Mouse (Mus musculus) kidney, embryonic 15.5 days (tissue): Measurements from ENCODE around the gene Irf9. TPM values are rescaled to one million over a fixed set of nuclear protein-coding genes. Genes with fewer than 3 reads are reported as not detected.

Source experiments
- ATAC-seq: fragments of 200-750 bp; cut with Nextera tagmentation; replicated peaks from 2 replicates; pipeline ENCODE4 v1.8.0; 2017; ENCODE audit warnings: moderate TSS enrichment; ENCODE audit not compliant: low FRiP score
- H3K27ac ChIP-seq: fragments of 300-500 bp; sonication (generic); 2 replicates; pipeline ENCODE4 v1.5.1; 2015; ENCODE audit warnings: mild to moderate bottlenecking, inconsistent platforms
- H3K27me3 ChIP-seq: fragments of 300-500 bp; sonication (generic); 2 replicates; pipeline ENCODE4 v1.6.1; 2015; ENCODE audit warnings: inconsistent platforms
- H3K36me3 ChIP-seq: fragments of 300-500 bp; sonication (generic); 2 replicates; pipeline ENCODE4 v1.6.1; 2015; ENCODE audit warnings: inconsistent platforms
- H3K4me1 ChIP-seq: fragments of 300-500 bp; sonication (generic); 2 replicates; pipeline ENCODE4 v1.6.1; 2015; ENCODE audit warnings: inconsistent platforms
- H3K4me2 ChIP-seq: fragments of 300-500 bp; sonication (generic); 2 replicates; pipeline ENCODE4 v1.6.1; 2015; ENCODE audit warnings: moderate library complexity, mild to moderate bottlenecking, inconsistent platforms
- H3K4me3 ChIP-seq: fragments of 300-500 bp; sonication (generic); replicated peaks from 2 replicates; pipeline ENCODE4 v1.5.1; 2015; ENCODE audit warnings: mild to moderate bottlenecking, inconsistent platforms
- H3K9ac ChIP-seq: fragments of 300-500 bp; sonication (generic); 2 replicates; pipeline ENCODE4 v1.6.1; 2015; ENCODE audit warnings: mild to moderate bottlenecking, inconsistent platforms
- H3K9me3 ChIP-seq: fragments of 300-500 bp; sonication (generic); replicated peaks from 2 replicates; pipeline ENCODE4 v1.6.1; 2016; ENCODE audit warnings: inconsistent platforms
- WGBS: fragments of 180-500 bp; shearing (Covaris S2); methylation state at CpG from one replicate; pipeline ENCODE4 v1.1.7; 2015; ENCODE audit warnings: mixed read lengths; 5-methylcytosine and 5-hydroxymethylcytosine counted together
- polyA plus RNA-seq: library from polyadenylated mRNA; unstranded; fragments of >200 nt; fragmentation: Nextera tagmentation; extraction: Ambion mirVana; gene quantifications from 2 replicates; pipeline ENCODE4 v1.2.1, GENCODE M21; 2015

Irf9 gene
- polyA plus RNA-seq, 1 experiment from 2014 or later: 14.6 TPM

GRCm38 (mm10) chr14:55603633-55604576, 534 bp downstream of the Irf9 start:
- Histone ChIP-seq H3K4me1 (peaks cover 21% of the 10 kb centered on the region), H3K9ac (peak overlapping the region; percentile 41), H3K4me3 (peak overlapping the region; percentile 49), H3K36me3 (peaks cover 81% of the 10 kb centered on the region), H3K27me3 (no peaks in the 10 kb centered on the region), H3K9me3 (no peaks in the 10 kb centered on the region), H3K4me2 (peak overlapping the region; percentile 69), H3K27ac (peak overlapping the region; percentile 92)
- 16% methylated on average over 19 of the region's 19 CpGs for WGBS
- peak; percentile 93 for ATAC-seq

- Histone ChIP-seq H3K9me3 (no peaks in the 10 kb centered on the region), H3K27me3 (no peaks in the 10 kb centered on the region), H3K4me1 (peaks cover 21% of the 10 kb centered on the region), H3K9ac (no peak overlapping the region), H3K4me3 (peak overlapping the region; percentile 49), H3K4me2 (peak overlapping the region; percentile 69), H3K27ac (peak overlapping the region; percentile 92; the same call in 1 of the 2 replicates), H3K36me3 (peaks cover 81% of the 10 kb centered on the region)
- 86% methylated on average over 11 of the region's 11 CpGs for WGBS
- no peak for ATAC-seq
Observed at GRCm38 (mm10) chr14:55604823-55605222, 1.5 kb downstream of the Irf9 start.

- Histone ChIP-seq H3K4me2 (no peak overlapping the region), H3K27ac (no peak overlapping the region), H3K27me3 (no peaks in the 10 kb centered on the region), H3K36me3 (peaks cover 78% of the 10 kb centered on the region), H3K9ac (no peak overlapping the region), H3K4me3 (no peak overlapping the region), H3K9me3 (no peaks in the 10 kb centered on the region), H3K4me1 (peaks cover 21% of the 10 kb centered on the region)
- ATAC-seq: no peak
- WGBS: 91% methylated on average over 16 of the region's 16 CpGs
Observed at GRCm38 (mm10) chr14:55605743-55606459, 2.5 kb downstream of the Irf9 start.

GRCm38 (mm10) chr14:55608339-55608738, 5.0 kb downstream of the Irf9 start:
- Histone ChIP-seq H3K9me3 (no peaks in the 10 kb centered on the region), H3K4me3 (no peak overlapping the region), H3K36me3 (peaks cover 54% of the 10 kb centered on the region), H3K27me3 (no peaks in the 10 kb centered on the region), H3K4me2 (no peak overlapping the region), H3K27ac (no peak overlapping the region), H3K4me1 (peaks cover 16% of the 10 kb centered on the region), H3K9ac (no peak overlapping the region)
- 96% methylated on average over 6 of the region's 6 CpGs for WGBS
- ATAC-seq: no peak

- Histone ChIP-seq H3K36me3 (peaks cover 22% of the 10 kb centered on the region), H3K9me3 (no peaks in the 10 kb centered on the region), H3K4me1 (peaks cover 6% of the 10 kb centered on the region; the same call in 1 of the 2 replicates), H3K9ac (no peak overlapping the region), H3K4me2 (no peak overlapping the region), H3K4me3 (no peak overlapping the region), H3K27ac (no peak overlapping the region), H3K27me3 (no peaks in the 10 kb centered on the region)
- ATAC-seq: no peak
- 59% methylated on average over 6 of the region's 6 CpGs for WGBS
Observed at GRCm38 (mm10) chr14:55613346-55613745, 10.0 kb downstream of the Irf9 start.

- H3K9me3 ChIP-seq: no peaks in the 10 kb centered on the region
- 83% methylated on average over 7 of the region's 7 CpGs for WGBS
- no peaks in the 10 kb centered on the region for H3K27me3 ChIP-seq
- peaks cover 9% of the 10 kb centered on the region for H3K36me3 ChIP-seq
- no peak overlapping the region for H3K9ac ChIP-seq
- no peak for ATAC-seq
- no peak overlapping the region for H3K4me3 ChIP-seq
- H3K4me1 ChIP-seq: peaks cover 12% of the 10 kb centered on the region
- H3K27ac ChIP-seq: no peak overlapping the region
- H3K4me2 ChIP-seq: no peak overlapping the region
Observed at GRCm38 (mm10) chr14:55614565-55615178, 11.3 kb downstream of the Irf9 start.

GRCm38 (mm10) chr14:55615876-55616275, 12.5 kb downstream of the Irf9 start:
- Histone ChIP-seq H3K4me1 (peaks cover 12% of the 10 kb centered on the region), H3K27me3 (no peaks in the 10 kb centered on the region), H3K9me3 (no peaks in the 10 kb centered on the region), H3K4me2 (no peak overlapping the region), H3K9ac (no peak overlapping the region), H3K27ac (no peak overlapping the region), H3K4me3 (no peak overlapping the region), H3K36me3 (0 out of 2 replicates have a peak, but pooled peaks cover under 1% of the 10 kb centered on the region)
- WGBS: 44% methylated on average over 2 of the region's 2 CpGs
- no peak for ATAC-seq

GRCm38 (mm10) chr14:55616844-55617243, 13.5 kb downstream of the Irf9 start:
- no peaks in the 10 kb centered on the region for H3K27me3 ChIP-seq
- H3K36me3 ChIP-seq: no peaks in the 10 kb centered on the region
- H3K27ac ChIP-seq: 0 out of 2 replicates have a peak overlapping the region, but pooled peaks have one; percentile 41
- H3K9me3 ChIP-seq: no peaks in the 10 kb centered on the region
- H3K4me2 ChIP-seq: no peak overlapping the region
- 75% methylated on average over 2 of the region's 2 CpGs for WGBS
- H3K9ac ChIP-seq: no peak overlapping the region
- no peak for ATAC-seq
- peaks cover 12% of the 10 kb centered on the region for H3K4me1 ChIP-seq
- H3K4me3 ChIP-seq: no peak overlapping the region

GRCm38 (mm10) chr14:55617822-55618221, 14.5 kb downstream of the Irf9 start, which contains the start of gene Rec8:
Gene Rec8, plus strand, starts transcription at chr14:55618037.
- Histone ChIP-seq H3K27me3 (no peaks in the 10 kb centered on the region), H3K9ac (peak within 1 kb of the TSS; percentile 24; the same call in 1 of the 2 replicates), H3K4me1 (peaks cover 12% of the 10 kb centered on the region), H3K27ac (peak within 1 kb of the TSS; percentile 45; the same call in 1 of the 2 replicates), H3K9me3 (no peaks in the 10 kb centered on the region), H3K36me3 (peaks cover 6% of the 10 kb centered on the region; the same call in 1 of the 2 replicates), H3K4me2 (peak within 1 kb of the TSS; percentile 61), H3K4me3 (peak within 1 kb of the TSS; percentile 43)
- WGBS: 22% methylated on average over 21 of the region's 21 CpGs
- ATAC-seq: peak; percentile 88

GRCm38 (mm10) chr14:55618486-55619195, 15.3 kb downstream of the Irf9 start:
- ATAC-seq: peak; percentile 49; the same call in 1 of the 2 replicates

More at GRCm38 (mm10) chr14:55618486-55619195, 15.3 kb downstream of the Irf9 start:
- peaks cover 14% of the 10 kb centered on the region; the same call in 1 of the 2 replicates for H3K36me3 ChIP-seq
- H3K9me3 ChIP-seq: no peaks in the 10 kb centered on the region
- peak overlapping the region; percentile 24; the same call in 1 of the 2 replicates for H3K9ac ChIP-seq
- H3K4me2 ChIP-seq: peak overlapping the region; percentile 61
- WGBS: 41% methylated on average over 22 of the region's 22 CpGs
- peak overlapping the region; percentile 45; the same call in 1 of the 2 replicates for H3K27ac ChIP-seq
- H3K4me3 ChIP-seq: peak overlapping the region; percentile 43
- peaks cover 12% of the 10 kb centered on the region for H3K4me1 ChIP-seq
- H3K27me3 ChIP-seq: no peaks in the 10 kb centered on the region
